Mouse (Mus musculus): ENCODE data around the gene Fmnl2.

GRCm38 (mm10) chr2:52944594-52944993 lies 86.9 kb downstream of the Fmnl2 start:
- TF ChIP-seq GATA1 (IDR thresholded peaks at IDR 0.05; ENCODE audit: borderline replicate concordance, low read length) (no peak), FLI1 (IDR thresholded peaks at IDR 0.05; ENCODE audit: low read length) (no peak)
